Mouse (Mus musculus) T-helper 1 cell (primary cell): Measurements from ENCODE around the gene Pard3b.

Experiments used
- in situ Hi-C: fragments of 300-600 bp; cut with MboI, MseI; formaldehyde crosslinking; loops from one replicate; pipeline ENCODE4 v1.15.1; 2025; ENCODE audit warnings: high pct_unique_total_duplicates

The Pard3b gene

DNA sequence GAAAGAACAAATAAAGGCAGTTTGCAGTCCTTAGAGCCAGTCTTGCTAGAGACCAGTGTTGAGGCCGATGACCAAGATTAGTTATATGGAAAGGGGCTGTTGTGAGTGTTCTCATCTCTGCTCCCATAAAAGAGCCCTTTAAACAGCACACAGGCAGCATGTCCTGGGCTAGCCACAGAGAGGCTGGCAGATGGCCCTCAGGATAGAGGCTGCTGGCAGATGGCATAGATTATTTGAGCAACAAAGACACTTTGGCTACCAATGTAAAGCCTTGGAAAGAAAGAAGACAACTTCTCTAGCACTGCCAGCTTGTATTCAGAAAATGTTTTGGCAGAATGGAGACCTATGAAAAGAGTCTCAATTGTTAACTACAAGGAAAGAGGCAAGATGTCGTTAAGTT lies 274.3 kb downstream of the Pard3b start:
- in situ Hi-C loops = no loop called here

GRCm38 (mm10) chr1:61924958-61925357 lies 286.3 kb downstream of the Pard3b start:
- in situ Hi-C loops = no loop called here

GRCm38 (mm10) chr1:61925541-61925940 lies 286.9 kb downstream of the Pard3b start:
- in situ Hi-C loops = no loop called here

GRCm38 (mm10) chr1:61928131-61928761 lies 289.6 kb downstream of the Pard3b start:
- in situ Hi-C loops = no loop called here

- in situ Hi-C loops = no loop called here
Observed at GRCm38 (mm10) chr1:61933574-61933973, 294.9 kb downstream of the Pard3b start.

- in situ Hi-C loops = no loop called here
Observed at GRCm38 (mm10) chr1:61934760-61935159, 296.1 kb downstream of the Pard3b start.

DNA sequence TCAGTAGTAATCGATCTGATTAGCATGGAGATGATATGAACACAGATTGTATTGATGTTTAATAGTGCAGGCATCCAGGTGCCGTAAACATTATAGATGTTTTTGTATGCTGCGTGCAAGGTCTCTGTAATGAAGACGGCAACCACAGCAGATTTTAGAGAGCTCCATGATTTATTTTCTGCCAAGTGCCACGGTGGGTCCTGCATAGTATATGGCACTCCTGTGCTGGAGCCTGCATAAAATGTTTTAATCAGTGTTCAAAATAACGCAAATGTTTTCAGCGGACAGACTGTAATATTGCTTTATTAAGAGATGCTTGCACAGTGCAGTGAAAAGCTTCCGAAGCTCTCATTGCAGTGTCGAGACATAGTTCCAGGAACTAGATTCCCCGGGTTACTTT lies 301.3 kb downstream of the Pard3b start:
- in situ Hi-C loops = no loop called here

GRCm38 (mm10) chr1:61961533-61961932 lies 322.9 kb downstream of the Pard3b start:
- in situ Hi-C loops = no loop called here

GRCm38 (mm10) chr1:61962571-61962970 lies 323.9 kb downstream of the Pard3b start:
- in situ Hi-C loops = no loop called here

GRCm38 (mm10) chr1:61967124-61967523 lies 328.5 kb downstream of the Pard3b start:
- in situ Hi-C loops = no loop called here

- in situ Hi-C loops = no loop called here
Observed at GRCm38 (mm10) chr1:61967807-61968206, 329.2 kb downstream of the Pard3b start.

- in situ Hi-C loops = no loop called here
Observed at GRCm38 (mm10) chr1:61997711-61998110, 359.1 kb downstream of the Pard3b start.

GRCm38 (mm10) chr1:62008811-62009210 lies 370.2 kb downstream of the Pard3b start:
- in situ Hi-C loops = no loop called here

DNA sequence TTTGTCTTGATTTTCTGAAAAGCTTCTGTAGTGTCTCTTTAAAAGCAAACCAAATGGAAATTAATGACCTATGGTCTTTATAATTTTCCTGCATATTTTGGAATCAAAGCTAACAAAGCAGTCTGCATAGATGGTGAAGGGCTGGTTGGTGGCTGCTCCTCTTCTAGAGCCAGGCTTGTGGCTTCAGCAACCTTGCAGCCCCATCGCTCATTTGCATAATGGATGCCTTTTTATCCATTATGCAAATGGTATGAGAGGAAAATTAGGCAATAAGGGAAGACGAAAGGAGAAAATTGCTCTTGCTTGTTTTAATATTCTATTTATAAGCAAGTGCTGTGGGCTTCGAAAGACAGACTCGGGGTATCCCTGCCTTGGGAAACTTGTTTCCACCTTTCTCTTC lies 373.1 kb downstream of the Pard3b start:
- in situ Hi-C loops = no loop called here

DNA sequence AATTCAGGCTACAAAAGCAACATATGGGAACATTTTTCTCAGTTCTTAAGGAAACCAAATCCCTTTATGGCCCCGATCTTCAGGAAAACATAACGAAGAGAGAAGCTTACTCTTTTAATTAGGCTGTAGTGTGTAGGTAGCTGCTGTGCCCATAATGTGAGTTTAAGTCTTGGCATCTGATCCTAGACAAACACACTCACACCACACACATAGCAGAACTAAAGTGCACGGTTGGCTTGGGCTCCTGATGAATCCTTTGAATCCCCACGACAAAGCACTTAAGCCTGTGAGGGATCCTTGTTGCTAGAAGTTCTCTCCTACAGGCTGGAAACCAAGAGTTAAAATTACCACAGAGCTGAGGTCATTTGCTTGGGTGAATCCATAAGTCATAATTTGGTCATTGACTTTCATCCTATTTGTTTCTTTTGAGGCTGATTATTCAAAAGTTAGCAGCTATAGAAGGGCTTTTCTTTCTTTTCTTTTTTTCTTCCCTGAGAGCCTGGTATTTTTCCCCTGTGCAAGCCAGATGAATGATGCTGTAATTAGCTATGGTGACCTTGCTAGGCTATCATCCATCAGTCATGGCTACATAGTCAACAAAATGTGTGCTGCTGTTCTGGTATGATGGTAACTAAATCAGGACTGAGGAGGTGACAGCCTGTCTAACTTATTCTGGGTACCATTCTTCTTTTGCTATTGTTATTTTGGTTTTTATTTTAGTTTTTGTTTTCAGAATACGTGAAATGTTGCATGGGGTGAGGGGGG lies 378.1 kb downstream of the Pard3b start:
- in situ Hi-C loops = no loop called here

DNA sequence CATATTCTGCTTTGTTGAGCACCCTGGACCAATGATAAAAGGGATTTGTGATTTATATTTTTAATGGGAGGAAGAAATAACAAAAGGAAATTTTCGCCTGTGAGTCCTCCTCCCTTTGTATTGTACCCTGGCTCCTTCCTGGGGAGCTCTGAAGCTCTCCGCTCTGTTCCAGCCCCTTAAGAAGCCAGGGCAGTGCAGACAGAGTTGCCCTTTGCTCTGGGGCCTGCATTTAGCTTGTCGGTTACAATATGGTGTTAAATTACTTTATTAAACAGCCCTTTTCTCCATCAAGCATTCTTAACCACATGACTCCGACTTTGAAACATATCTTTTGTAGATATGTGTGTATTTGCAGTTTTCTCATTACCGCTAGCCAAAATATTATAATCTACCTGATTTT lies 379.7 kb downstream of the Pard3b start:
- in situ Hi-C loops = no loop called here

- in situ Hi-C loops = no loop called here
Observed at GRCm38 (mm10) chr1:62019743-62020142, 381.1 kb downstream of the Pard3b start.

DNA sequence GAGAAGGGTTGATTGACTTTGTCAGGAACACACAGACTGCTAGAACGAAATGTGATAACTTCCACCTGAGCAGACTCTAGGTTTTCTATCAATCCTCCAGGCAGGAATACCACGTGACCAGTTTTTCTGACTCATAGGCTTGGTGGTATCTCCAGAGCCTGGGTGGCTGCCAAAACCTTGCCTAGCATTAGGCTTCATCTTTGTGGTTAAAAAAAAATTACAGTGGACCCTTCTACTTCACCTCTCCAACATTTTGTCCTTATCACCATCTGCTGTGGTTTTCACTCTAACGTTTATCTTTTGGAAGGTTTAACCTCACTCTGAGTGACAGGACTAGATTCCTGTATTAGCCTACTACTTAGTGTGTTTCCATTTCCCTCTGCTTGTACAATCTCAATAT lies 403.1 kb downstream of the Pard3b start:
- in situ Hi-C loops = no loop called here

DNA sequence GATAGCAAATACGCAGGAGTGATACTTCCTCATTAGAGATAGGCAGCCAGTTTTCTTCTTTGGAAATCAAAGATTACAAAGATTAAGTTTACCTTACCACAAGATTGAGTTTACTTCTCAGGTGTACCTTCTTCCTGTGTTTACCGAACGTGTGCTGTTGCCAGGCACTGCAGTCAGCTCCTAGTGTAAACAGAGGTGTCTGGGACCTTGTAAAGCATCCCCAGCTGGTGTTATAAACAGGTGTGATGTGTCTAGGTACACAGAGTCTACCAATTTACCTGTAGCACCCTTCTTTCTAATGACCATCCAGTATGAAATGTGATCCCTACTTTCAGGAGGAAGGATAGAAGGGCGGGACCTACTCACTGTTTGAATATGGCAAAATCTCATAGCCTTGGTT lies 410.0 kb downstream of the Pard3b start:
- in situ Hi-C loops = no loop called here

DNA sequence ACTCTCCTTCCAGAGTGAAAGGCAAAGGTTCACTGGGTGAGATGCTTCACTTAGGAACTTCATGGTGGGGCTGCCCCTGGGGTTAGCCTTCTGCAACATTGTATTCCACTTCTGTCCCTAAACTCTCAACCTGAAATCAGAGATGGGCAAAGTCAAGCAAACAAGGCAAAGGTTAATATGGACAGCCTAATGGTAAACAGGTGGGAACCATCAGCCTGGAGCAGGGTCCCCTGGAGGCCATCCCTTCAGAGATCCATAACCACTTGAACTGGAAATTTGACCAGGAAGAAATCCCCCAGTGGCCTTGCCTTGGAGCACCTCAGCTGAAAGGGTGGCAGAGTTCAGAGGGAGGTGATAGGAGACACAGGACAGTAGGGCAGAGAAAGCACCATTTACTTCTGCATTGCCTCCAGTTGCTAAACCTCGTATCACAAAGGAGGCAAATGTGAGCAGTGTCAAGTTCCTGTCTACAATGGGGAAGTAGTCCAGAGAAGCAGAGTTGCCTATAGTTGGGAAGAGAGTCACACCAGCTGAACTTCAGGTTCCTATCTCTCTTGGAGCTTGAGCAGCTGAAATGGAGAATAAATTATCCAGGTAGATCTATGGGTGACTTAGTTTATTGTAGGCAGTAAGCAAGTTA lies 412.7 kb downstream of the Pard3b start:
- in situ Hi-C loops = no loop called here

DNA sequence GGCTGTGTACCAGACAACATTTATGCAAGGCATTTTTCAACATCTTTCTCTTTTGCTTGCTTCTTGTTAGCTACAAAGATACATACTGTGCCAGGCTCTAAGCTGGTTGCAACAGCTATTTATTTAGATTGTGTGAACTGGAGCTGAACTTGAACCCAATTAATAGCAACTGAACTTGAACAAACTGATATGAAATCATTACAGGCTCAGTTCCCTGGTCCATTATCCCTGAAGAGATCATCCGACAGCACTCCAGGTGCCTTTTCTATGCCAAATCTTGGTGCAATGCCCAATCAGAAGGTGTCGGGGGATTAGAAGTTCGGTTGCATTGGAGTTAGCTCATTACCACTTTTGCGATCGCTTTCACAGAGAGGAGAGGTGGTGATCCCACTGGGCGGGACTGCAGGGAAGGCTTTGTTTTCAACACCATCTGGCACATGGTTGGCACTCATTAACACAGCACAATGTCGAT lies 414.6 kb downstream of the Pard3b start:
- in situ Hi-C loops = no loop called here

DNA sequence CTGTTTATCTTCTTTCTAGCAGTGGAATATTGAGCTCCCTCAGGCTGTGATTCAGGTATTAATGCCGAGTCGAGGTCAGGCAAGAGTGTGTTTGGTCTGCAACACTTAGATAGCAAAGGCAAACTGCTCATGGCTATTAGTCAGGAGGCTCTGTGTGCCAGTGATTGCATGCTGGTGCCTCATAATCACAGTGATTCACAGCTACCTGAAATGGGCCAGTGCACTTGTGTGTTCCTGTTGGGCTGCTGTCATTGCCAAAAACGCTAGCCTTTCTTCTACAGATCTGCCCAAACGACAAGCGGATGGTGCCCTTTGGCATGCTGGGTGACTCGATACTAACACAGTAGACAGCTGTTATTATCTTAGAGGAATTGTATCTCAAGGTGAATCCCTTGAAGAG lies 416.7 kb downstream of the Pard3b start:
- in situ Hi-C loops = no loop called here

DNA sequence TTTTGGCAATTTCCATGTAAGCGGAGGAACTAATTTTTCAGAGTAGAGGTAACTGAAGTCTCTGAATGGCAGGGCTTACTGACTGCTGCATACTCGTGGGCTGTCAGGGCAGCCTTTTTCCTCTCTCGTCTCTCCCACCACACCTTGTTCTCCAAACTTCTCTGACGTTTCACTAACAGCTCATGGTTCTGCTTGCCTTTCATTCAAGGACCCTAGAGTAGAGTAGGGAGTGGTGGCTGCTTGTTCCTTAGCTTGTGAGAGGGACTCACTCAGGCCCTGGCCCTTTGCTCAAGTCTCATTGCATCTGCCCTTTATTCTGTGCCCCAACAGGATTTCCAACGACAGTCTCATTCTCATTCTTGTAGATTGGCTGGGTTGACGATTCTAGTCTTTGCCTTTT lies 432.0 kb downstream of the Pard3b start:
- in situ Hi-C loops = no loop called here
